Mouse (Mus musculus) ES-Bruce4 (cell line): ENCODE measurements around the gene Abracl.

ENCODE experiments used
- CTCF ChIP-seq: IDR thresholded peaks from one replicate; pipeline ENCODE4 v1.8.1; 2011; ENCODE audit warnings: low read depth, low read length
- EP300 ChIP-seq: IDR thresholded peaks from 2 replicates; pipeline ENCODE4 v1.6.1; 2011; ENCODE audit warnings: low read depth, low read length; ENCODE audit not compliant: insufficient read depth
- POLR2A ChIP-seq: IDR thresholded peaks from one replicate; pipeline ENCODE4 v1.8.1; 2011; ENCODE audit warnings: low read length; ENCODE audit not compliant: insufficient read depth

DNA sequence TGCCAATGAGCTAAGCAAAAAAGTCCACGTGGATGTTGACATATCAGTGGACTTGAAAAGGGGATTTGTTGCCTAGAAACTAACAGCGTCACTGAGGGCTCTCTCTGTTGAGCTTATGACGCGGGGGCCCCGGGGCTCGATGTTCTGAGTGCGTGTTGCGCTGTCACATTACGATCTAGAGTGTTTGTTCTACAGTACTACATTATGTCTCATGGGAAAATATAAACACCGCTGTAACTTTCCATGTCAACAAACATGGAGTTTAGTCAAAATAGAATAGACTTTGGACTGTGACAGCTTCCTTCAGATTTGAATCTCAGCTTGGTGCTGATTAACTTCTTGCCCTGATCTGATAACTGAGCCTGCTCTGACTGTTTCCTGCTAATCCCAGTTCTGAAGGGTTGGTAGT lies 42.9 kb upstream of the Abracl start:
- TF ChIP-seq CTCF (no peak), POLR2A (no peak), EP300 (no peak)
